Mouse (Mus musculus) embryonic facial prominence, embryonic 10.5 days (tissue): ENCODE results near the gene Supt3. TPM values are rescaled to one million over a fixed set of nuclear protein-coding genes. Genes with fewer than 3 reads are reported as not detected.

ENCODE experiments used
- polyA plus RNA-seq: library from polyadenylated mRNA; unstranded; fragments of >200 nt; fragmentation: Nextera tagmentation; extraction: Ambion mirVana; gene quantifications from 2 replicates; pipeline ENCODE4 v1.2.1, GENCODE M21; 2016

The Supt3 gene
- polyA plus RNA-seq, 1 experiment from 2014 or later = 27.5 TPM

Other genes with a start within 250 kb of the Supt3 start
- 0.53 and 2.0 TPM in 2 replicates for gene Runx2, start 37.6 kb downstream of the Supt3 start, polyA plus RNA-seq